Mouse (Mus musculus): ENCODE results near the gene Polr3gl.

DNA sequence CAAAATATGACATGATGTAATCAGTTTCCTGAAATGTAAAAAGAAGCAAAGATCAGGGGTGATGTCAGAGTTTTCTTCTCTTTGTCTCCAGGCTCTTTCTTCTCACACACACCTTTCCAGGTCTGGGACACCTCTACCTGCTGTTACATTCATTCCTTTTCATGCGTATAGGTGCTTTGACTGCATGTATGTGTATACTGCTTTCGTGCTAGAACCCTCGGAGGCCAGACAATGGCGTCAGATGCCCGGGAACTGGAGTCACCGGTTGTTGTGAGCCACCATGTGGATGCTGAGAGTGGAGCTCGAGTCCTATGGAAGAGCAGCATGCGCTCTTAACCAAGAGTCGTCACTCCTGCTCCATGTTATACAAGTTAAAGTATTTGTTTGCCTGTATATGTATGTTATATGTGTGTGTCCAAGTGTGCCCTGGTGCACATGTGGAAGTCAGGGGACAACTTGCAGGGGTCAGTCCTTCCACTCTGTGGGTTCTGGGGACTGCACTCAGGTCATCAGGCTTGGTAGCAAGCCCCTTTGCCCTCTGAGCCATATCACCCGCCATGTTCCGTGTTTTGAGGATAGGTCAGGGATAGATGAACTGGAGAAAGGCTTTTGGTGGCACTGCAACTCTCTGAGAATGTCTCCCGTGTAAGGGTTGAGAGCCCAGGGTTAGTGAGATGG lies 15.3 kb downstream of the Polr3gl start:
- TF ChIP-seq POLR2A (IDR thresholded peaks at IDR 0.05; ENCODE audit: low read depth, low read length) (no peak), CTCF (IDR thresholded peaks at IDR 0.05; ENCODE audit: borderline replicate concordance, insufficient read depth, low read length) (no peak)

All from embryonic fibroblast, embryonic 13.5 days (primary cell).